14 mouse cellular contexts compared by ENCODE assay signal in the genomic region with DNA sequence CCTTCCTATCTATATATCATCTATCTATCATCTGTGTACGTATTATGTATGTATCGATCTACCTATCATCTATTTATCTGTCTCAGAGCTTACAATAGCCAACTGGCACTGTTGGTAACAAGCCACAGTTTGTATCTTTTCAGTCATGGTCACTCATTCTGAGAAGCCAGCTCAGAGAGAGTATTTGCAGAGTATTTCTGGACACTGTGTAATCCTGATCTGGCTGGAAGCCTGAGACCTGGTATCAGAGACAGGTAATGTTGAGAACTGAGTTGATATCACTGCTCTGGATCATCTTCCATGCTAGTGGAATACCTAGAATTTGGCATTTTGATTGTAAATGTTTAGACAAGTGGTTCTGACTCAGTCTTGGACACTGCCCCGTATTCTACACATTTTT. TPM values are rescaled to one million over a fixed set of nuclear protein-coding genes. Genes with fewer than 3 reads are reported as not detected.
"Had no signal": no experiment of that assay in that cellular context is flagged by ENCODE, and none has a peak within 500 bp of the region (broad histone marks: within the 10 kb centered on the region; RNA-seq: fewer than 3 reads in every experiment).

No protein-coding gene starts in this region.

- H3K4me3 ChIP-seq: left cerebral cortex, adult 2 months; lung, embryonic 15.5 days; megakaryocyte, embryonic 14.5 days; midbrain, embryonic 10.5 days; midbrain, embryonic 13.5 days; myocyte; neural tube, embryonic 13.5 days; stomach, embryonic 15.5 days had no signal

- DNase-seq: layer of hippocampus, postnatal 36 days; right cerebral cortex, postnatal 25 days had no signal

- H3K9ac ChIP-seq: liver, embryonic 14.5 days; lung, embryonic 15.5 days; midbrain, embryonic 13.5 days; neural tube, embryonic 13.5 days; stomach, embryonic 15.5 days had no signal

- H3K36me3 ChIP-seq: lung, embryonic 15.5 days; midbrain, embryonic 10.5 days; midbrain, embryonic 13.5 days; neural tube, embryonic 13.5 days; stomach, embryonic 15.5 days had no signal

- H3K27me3 ChIP-seq: lung, embryonic 15.5 days; midbrain, embryonic 13.5 days; neural tube, embryonic 13.5 days; stomach, embryonic 15.5 days had no signal

- H3K9me3 ChIP-seq: lung, embryonic 15.5 days; megakaryocyte, embryonic 14.5 days; midbrain, embryonic 10.5 days; midbrain, embryonic 13.5 days; neural tube, embryonic 13.5 days; stomach, embryonic 15.5 days had no signal

- H3K4me2 ChIP-seq: liver, embryonic 11.5 days; lung, embryonic 15.5 days; midbrain, embryonic 13.5 days; neural tube, embryonic 13.5 days; stomach, embryonic 15.5 days had no signal

- H3K27ac ChIP-seq: left cerebral cortex, adult 2 months; liver, embryonic 14.5 days; lung, embryonic 15.5 days; midbrain, embryonic 10.5 days; midbrain, embryonic 13.5 days; neural tube, embryonic 13.5 days; stomach, embryonic 15.5 days had no signal

- ATAC-seq: midbrain, embryonic 16.5 days had no signal

RNA-seq across cellular contexts. Expression of gene Tacc2, which starts 53.7 kb away (rescaled TPM):
- total RNA-seq: monocyte, adult 5-6 weeks had no signal
